ENCODE assay signal across 9 mouse cellular contexts in genomic region chr11:94245955-94246788, GRCm38 (mm10). TPM values are rescaled to one million over a fixed set of nuclear protein-coding genes. Genes with fewer than 3 reads are reported as not detected.
DNase-seq lines count a peak whose midpoint lies in the region; ATAC-seq and TF ChIP-seq lines count a peak whose summit lies in the region.
"Had no signal": no experiment of that assay in that cellular context is flagged by ENCODE, and none has a peak within 500 bp of the region (broad histone marks: within the 10 kb centered on the region; RNA-seq: fewer than 3 reads in every experiment).

TSS of gene Wfikkn2 (minus strand) at chr11:94246005.

- ATAC-seq in frontal cortex, adult (ENCODE audit: low TSS enrichment) = peak; percentile 23; the same call in 1 of the 2 replicates
- peak; percentile 93 for ATAC-seq in limb, embryonic 13.5 days (ENCODE audit: low FRiP score, low read depth)
- peak; percentile 63 for ATAC-seq in stomach, embryonic 16.5 days (ENCODE audit: insufficient read depth, low FRiP score)
- no peak for ATAC-seq in erythroid progenitor cell, adult 5-6 weeks (replicated peaks; ENCODE audit: low FRiP score, poor library complexity, severe bottlenecking)

- H3K36me3 ChIP-seq in thymus, adult 2 months (ENCODE audit: control insufficient read depth, insufficient read depth, low read length) = no peaks in the 10 kb centered on the region
- no peaks in the 10 kb centered on the region for H3K36me3 ChIP-seq in limb, embryonic 13.5 days
- H3K36me3 ChIP-seq in stomach, embryonic 16.5 days (ENCODE audit: control insufficient read depth, insufficient read depth, low read length) = no peaks in the 10 kb centered on the region

- H3K4me2 ChIP-seq in limb, embryonic 13.5 days (replicated peaks) = peak within 1 kb of the TSS; percentile 69
- H3K4me2 ChIP-seq in stomach, embryonic 16.5 days (ENCODE audit: low read depth, low read length) = 0 out of 2 replicates have a peak within 1 kb of the TSS, but pooled peaks have one; percentile 11

- no peak for TF ChIP-seq POLR2A in thymus, adult 2 months (IDR thresholded peaks at IDR 0.05; ENCODE audit: control insufficient read depth, extremely low read depth, insufficient read depth, low read length, poor library complexity)

- H3K4me3 ChIP-seq in thymus, adult 2 months (ENCODE audit: control insufficient read depth, insufficient read depth, low read length) = no peak within 1 kb of the TSS
- H3K4me3 ChIP-seq in limb, embryonic 13.5 days = peak within 1 kb of the TSS; percentile 16; the same call in 1 of the 2 replicates
- no peak within 1 kb of the TSS for H3K4me3 ChIP-seq in stomach, embryonic 16.5 days (replicated peaks; ENCODE audit: low read length)

- peak within 1 kb of the TSS; percentile 45 for H3K9ac ChIP-seq in limb, embryonic 13.5 days
- H3K9ac ChIP-seq in stomach, embryonic 16.5 days (ENCODE audit: low read length) = peak within 1 kb of the TSS; percentile 49

- WGBS in thymus, adult 2 months = 90% methylated on average over 17 of the region's 17 CpGs
- WGBS in limb, embryonic 13.5 days = 16% methylated on average over 17 of the region's 17 CpGs
- 46% methylated on average over 17 of the region's 17 CpGs for WGBS in stomach, embryonic 16.5 days

- no peak for TF ChIP-seq CTCF in thymus, adult 2 months (IDR thresholded peaks at IDR 0.05; ENCODE audit: borderline replicate concordance, control insufficient read depth, extremely low read depth, insufficient read depth, low read length, poor library complexity)

- no peaks in the 10 kb centered on the region for H3K27me3 ChIP-seq in thymus, adult 2 months (ENCODE audit: control insufficient read depth, insufficient read depth, low read length)
- H3K27me3 ChIP-seq in limb, embryonic 13.5 days = no peaks in the 10 kb centered on the region
- no peaks in the 10 kb centered on the region for H3K27me3 ChIP-seq in stomach, embryonic 16.5 days (ENCODE audit: control insufficient read depth, insufficient read depth, low read length)

- no peaks in the 10 kb centered on the region for H3K9me3 ChIP-seq in limb, embryonic 13.5 days
- H3K9me3 ChIP-seq in stomach, embryonic 16.5 days (replicated peaks; ENCODE audit: control insufficient read depth, low read length) = no peaks in the 10 kb centered on the region

- H3K4me1 ChIP-seq in thymus, adult 2 months (replicated peaks; ENCODE audit: control insufficient read depth, insufficient read depth, low read length) = peaks cover 16% of the 10 kb centered on the region
- peaks cover 70% of the 10 kb centered on the region for H3K4me1 ChIP-seq in limb, embryonic 13.5 days
- H3K4me1 ChIP-seq in stomach, embryonic 16.5 days (ENCODE audit: control insufficient read depth, insufficient read depth, low read length) = peaks cover 35% of the 10 kb centered on the region

- DNase-seq in frontal cortex, postnatal 14 days (ENCODE audit: low spot score in 2 of 2) = no peak
- no peak for DNase-seq in thymus, adult 2 months
- no peak for DNase-seq in thymus, adult 18-20 months
- no peak for DNase-seq in kidney, adult 18-20 months
- DNase-seq: cerebellum, adult 18-20 months had no signal

- H3K27ac ChIP-seq in thymus, adult 2 months (ENCODE audit: control insufficient read depth, insufficient read depth, low read length) = no peak within 1 kb of the TSS
- peak within 1 kb of the TSS; percentile 97 for H3K27ac ChIP-seq in limb, embryonic 13.5 days
- H3K27ac ChIP-seq in stomach, embryonic 16.5 days (ENCODE audit: low read length) = peak within 1 kb of the TSS; percentile 64

RNA-seq across cellular contexts. Expression of gene Wfikkn2, which starts in this region (rescaled TPM):
- 28.2 and 34.4 TPM in 2 replicates for polyA plus RNA-seq in thymus, adult 2 months (2012; rRNA removed)
- 15.0 and 17.6 TPM in 2 replicates for polyA plus RNA-seq in limb, embryonic 13.5 days (2015; fragmentation: Nextera tagmentation; extraction: Ambion mirVana)
- polyA plus RNA-seq in stomach, embryonic 16.5 days (2015; fragmentation: Nextera tagmentation; extraction: Ambion mirVana) = 3.1 and 3.4 TPM in 2 replicates
- 0.42 TPM in 1 of 2 replicates, not detected in the other for total RNA-seq in erythroid progenitor cell, adult 5-6 weeks (2015; ENCODE audit: low replicate concordance)
- 0.51 and 0.53 TPM in 2 replicates for total RNA-seq in erythroid progenitor cell, adult 5-6 weeks (2017; ENCODE audit: low replicate concordance)
